Mouse (Mus musculus) kidney, adult 2 months (tissue): ENCODE measurements around the gene Tmem231. TPM values are rescaled to one million over a fixed set of nuclear protein-coding genes. Genes with fewer than 3 reads are reported as not detected.

ENCODE experiments used
- DNase-seq: peaks from one replicate; pipeline ENCODE4 v3.0.0; 2021
- H3K27ac ChIP-seq: fragments of 200-500 bp; 2 replicates; pipeline ENCODE4 v1.5.1; 2012; ENCODE audit warnings: low read depth, low read length, control low read depth, inconsistent platforms; ENCODE audit not compliant: insufficient read depth
- H3K27me3 ChIP-seq: fragments of 200-500 bp; replicated peaks from 2 replicates; pipeline ENCODE4 v1.6.1; 2012; ENCODE audit warnings: mild to moderate bottlenecking, moderate library complexity, low read length, inconsistent platforms; ENCODE audit not compliant: control insufficient read depth, insufficient read depth
- H3K36me3 ChIP-seq: fragments of 200-500 bp; 2 replicates; pipeline ENCODE4 v1.6.1; 2012; ENCODE audit warnings: mild to moderate bottlenecking, moderate library complexity, low read length, inconsistent platforms; ENCODE audit not compliant: control insufficient read depth, insufficient read depth
- H3K4me1 ChIP-seq: fragments of 200-500 bp; 2 replicates; pipeline ENCODE4 v1.6.1; 2011; ENCODE audit warnings: low read length; ENCODE audit not compliant: control insufficient read depth, insufficient read depth
- H3K4me3 ChIP-seq: fragments of 200-500 bp; 2 replicates; pipeline ENCODE4 v1.5.1; 2011; ENCODE audit warnings: mild to moderate bottlenecking, low read depth, low read length, control low read depth; ENCODE audit not compliant: insufficient read depth
- CTCF ChIP-seq: fragments of 200-500 bp; conservative IDR thresholded peaks from 2 replicates; pipeline ENCODE4 v1.5.1; 2011; ENCODE audit warnings: low read depth, mild to moderate bottlenecking, control low read depth, low read length, moderate library complexity, mixed read lengths; ENCODE audit not compliant: insufficient read depth, insufficient read length
- POLR2A ChIP-seq: fragments of 200-500 bp; IDR thresholded peaks from one replicate; pipeline ENCODE4 v1.6.1; 2011; ENCODE audit warnings: low read depth, low read length, control low read depth
- WGBS: fragments of 180-500 bp; shearing (Covaris S2); methylation state at CpG from one replicate; pipeline ENCODE4 v1.1.7; 2018; 5-methylcytosine and 5-hydroxymethylcytosine counted together
- polyA plus RNA-seq: library from polyadenylated mRNA; depleted of rRNA; stranded (reverse); fragments of >200 nt; gene quantifications from 2 replicates; pipeline ENCODE4 v1.2.3, GENCODE M21; 2012; rRNA removed

Tmem231 gene
- polyA plus RNA-seq: 11.2 and 13.6 TPM in 2 replicates

GRCm38 (mm10) chr8:111933348-111934076 lies at the start of gene Tmem231:
TSS of gene Tmem231 (minus strand) at chr8:111933881.
- TF ChIP-seq POLR2A (no peak), CTCF (no peak)
- H3K27me3 ChIP-seq: no peaks in the 10 kb centered on the region
- peak within 1 kb of the TSS; percentile 62 for H3K4me3 ChIP-seq
- DNase-seq: peak; percentile 95
- 0 out of 2 replicates have a peak, but pooled peaks cover 3% of the 10 kb centered on the region for H3K4me1 ChIP-seq
- H3K27ac ChIP-seq: no peak within 1 kb of the TSS
- under 1% methylated on average over 53 of the region's 53 CpGs for WGBS
- H3K36me3 ChIP-seq: no peaks in the 10 kb centered on the region

GRCm38 (mm10) chr8:111982116-111982515 lies 48.4 kb upstream of the Tmem231 start:
- peak; percentile 13 for DNase-seq
- Histone ChIP-seq H3K4me1 (no peaks in the 10 kb centered on the region), H3K27ac (no peak overlapping the region), H3K27me3 (no peaks in the 10 kb centered on the region), H3K4me3 (no peak overlapping the region), H3K36me3 (no peaks in the 10 kb centered on the region)
- WGBS: 71% methylated on average over 7 of the region's 7 CpGs
- TF ChIP-seq POLR2A (no peak), CTCF (peak; percentile 43; the same call in 1 of the 2 replicates)

- 67% methylated on average over 10 of the region's 10 CpGs for WGBS
Observed at GRCm38 (mm10) chr8:111978147-111978546, 44.5 kb upstream of the Tmem231 start.

GRCm38 (mm10) chr8:111976326-111976725 lies 42.6 kb upstream of the Tmem231 start:
- no peaks in the 10 kb centered on the region for H3K36me3 ChIP-seq

More at GRCm38 (mm10) chr8:111978147-111978546, 44.5 kb upstream of the Tmem231 start:
- Histone ChIP-seq H3K36me3 (no peaks in the 10 kb centered on the region), H3K4me3 (no peak overlapping the region), H3K4me1 (no peaks in the 10 kb centered on the region), H3K27me3 (no peaks in the 10 kb centered on the region), H3K27ac (no peak overlapping the region)
- no peak for DNase-seq
- TF ChIP-seq POLR2A (no peak), CTCF (no peak)

GRCm38 (mm10) chr8:111975706-111976105 lies 42.0 kb upstream of the Tmem231 start:
- Histone ChIP-seq H3K27ac (no peak overlapping the region), H3K36me3 (no peaks in the 10 kb centered on the region), H3K27me3 (no peaks in the 10 kb centered on the region), H3K4me1 (no peaks in the 10 kb centered on the region), H3K4me3 (no peak overlapping the region)
- TF ChIP-seq POLR2A (no peak), CTCF (no peak)
- 93% methylated on average over 2 of the region's 2 CpGs for WGBS
- DNase-seq: no peak

More at GRCm38 (mm10) chr8:111976326-111976725, 42.6 kb upstream of the Tmem231 start:
- 81% methylated on average over 2 of the region's 2 CpGs for whole genome bisulfite sequencing
- DNase-seq: no peak
- H3K4me1 ChIP-seq: no peaks in the 10 kb centered on the region
- H3K27ac ChIP-seq: no peak overlapping the region
- no peak overlapping the region for H3K4me3 ChIP-seq
- no peaks in the 10 kb centered on the region for H3K27me3 ChIP-seq
- no peak for TF ChIP-seq CTCF
- no peak for TF ChIP-seq POLR2A

- no peaks in the 10 kb centered on the region for H3K27me3 ChIP-seq
- no peak overlapping the region for H3K4me3 ChIP-seq
- no peak overlapping the region for H3K27ac ChIP-seq
- DNase-seq: no peak
- TF ChIP-seq POLR2A (no peak), CTCF (no peak)
- 95% methylated on average over 12 of the region's 12 CpGs for WGBS
- H3K4me1 ChIP-seq: no peaks in the 10 kb centered on the region
- no peaks in the 10 kb centered on the region for H3K36me3 ChIP-seq
Observed at GRCm38 (mm10) chr8:111974138-111974537, 40.5 kb upstream of the Tmem231 start.

GRCm38 (mm10) chr8:111968991-111969390 lies 35.3 kb upstream of the Tmem231 start:
- no peak for DNase-seq
- Histone ChIP-seq H3K36me3 (no peaks in the 10 kb centered on the region), H3K27me3 (no peaks in the 10 kb centered on the region), H3K4me3 (no peak overlapping the region), H3K27ac (no peak overlapping the region), H3K4me1 (no peaks in the 10 kb centered on the region)
- TF ChIP-seq CTCF (no peak), POLR2A (no peak)
- 62% methylated on average over 5 of the region's 5 CpGs for WGBS

GRCm38 (mm10) chr8:111968541-111968940 lies 34.9 kb upstream of the Tmem231 start:
- no peak overlapping the region for H3K27ac ChIP-seq
- no peaks in the 10 kb centered on the region for H3K4me1 ChIP-seq
- no peak for DNase-seq
- WGBS: 88% methylated on average over 10 of the region's 10 CpGs
- no peaks in the 10 kb centered on the region for H3K36me3 ChIP-seq
- H3K27me3 ChIP-seq: no peaks in the 10 kb centered on the region
- TF ChIP-seq CTCF (no peak), POLR2A (no peak)
- H3K4me3 ChIP-seq: no peak overlapping the region
